Mouse (Mus musculus): ENCODE data around the gene Ackr4.

- TF ChIP-seq CTCF (IDR thresholded peaks at IDR 0.05; ENCODE audit: low read depth) (no peak), EP300 (IDR thresholded peaks at IDR 0.05; ENCODE audit: low read depth) (no peak)
These were observed 87.6 kb downstream of the Ackr4 start for GRCm38 (mm10) chr9:104039031-104039695.
